Mouse (Mus musculus) neural tube, embryonic 14.5 days (tissue): ENCODE results near the gene Abcb8. TPM values are rescaled to one million over a fixed set of nuclear protein-coding genes. Genes with fewer than 3 reads are reported as not detected.

Source experiments
- ATAC-seq: fragments of 200-750 bp; cut with Nextera tagmentation; 2 replicates; pipeline ENCODE4 v1.8.0; 2017; ENCODE audit warnings: low read depth, mild to moderate bottlenecking, moderate TSS enrichment, moderate library complexity
- H3K27ac ChIP-seq: fragments of 300-500 bp; sonication (generic); 2 replicates; pipeline ENCODE4 v1.5.1; 2014; ENCODE audit warnings: low read depth, mild to moderate bottlenecking, control low read depth, low read length, moderate library complexity, mixed read lengths
- H3K27me3 ChIP-seq: fragments of 300-500 bp; sonication (generic); 2 replicates; pipeline ENCODE4 v1.6.1; 2014; ENCODE audit warnings: low read length; ENCODE audit not compliant: control insufficient read depth, insufficient read depth
- H3K36me3 ChIP-seq: fragments of 300-500 bp; sonication (generic); 2 replicates; pipeline ENCODE4 v1.6.1; 2014; ENCODE audit warnings: low read length, mixed read lengths; ENCODE audit not compliant: control insufficient read depth, insufficient read depth
- H3K4me1 ChIP-seq: fragments of 300-500 bp; sonication (generic); 2 replicates; pipeline ENCODE4 v1.6.1; 2014; ENCODE audit warnings: low read length; ENCODE audit not compliant: control insufficient read depth, insufficient read depth
- H3K4me2 ChIP-seq: fragments of 300-500 bp; sonication (generic); 2 replicates; pipeline ENCODE4 v1.6.1; 2014; ENCODE audit warnings: mild to moderate bottlenecking, low read depth, low read length, control low read depth
- H3K4me3 ChIP-seq: fragments of 300-500 bp; sonication (generic); 2 replicates; pipeline ENCODE4 v1.5.1; 2014; ENCODE audit warnings: low read depth, low read length, control low read depth, mixed read lengths
- H3K9ac ChIP-seq: fragments of 300-500 bp; sonication (generic); replicated peaks from 2 replicates; pipeline ENCODE4 v1.6.1; 2014; ENCODE audit warnings: low read depth, mild to moderate bottlenecking, control low read depth, low read length, mixed read lengths
- H3K9me3 ChIP-seq: fragments of 300-500 bp; sonication (generic); 2 replicates; pipeline ENCODE4 v1.6.1; 2016; ENCODE audit warnings: low read length; ENCODE audit not compliant: control insufficient read depth
- WGBS: fragments of 180-500 bp; shearing (Covaris S2); extraction: QIAGEN DNeasy Blood & Tissue Kit; methylation state at CpG from one replicate; pipeline ENCODE4 v1.1.7; 2014; 5-methylcytosine and 5-hydroxymethylcytosine counted together
- polyA plus RNA-seq: library from polyadenylated mRNA; unstranded; fragments of >200 nt; fragmentation: Nextera tagmentation; extraction: Ambion mirVana; gene quantifications from 2 replicates; pipeline ENCODE4 v1.2.1, GENCODE M21; 2014

Abcb8 gene
- polyA plus RNA-seq, 1 experiment from 2014 or later = 47.2 TPM

DNA sequence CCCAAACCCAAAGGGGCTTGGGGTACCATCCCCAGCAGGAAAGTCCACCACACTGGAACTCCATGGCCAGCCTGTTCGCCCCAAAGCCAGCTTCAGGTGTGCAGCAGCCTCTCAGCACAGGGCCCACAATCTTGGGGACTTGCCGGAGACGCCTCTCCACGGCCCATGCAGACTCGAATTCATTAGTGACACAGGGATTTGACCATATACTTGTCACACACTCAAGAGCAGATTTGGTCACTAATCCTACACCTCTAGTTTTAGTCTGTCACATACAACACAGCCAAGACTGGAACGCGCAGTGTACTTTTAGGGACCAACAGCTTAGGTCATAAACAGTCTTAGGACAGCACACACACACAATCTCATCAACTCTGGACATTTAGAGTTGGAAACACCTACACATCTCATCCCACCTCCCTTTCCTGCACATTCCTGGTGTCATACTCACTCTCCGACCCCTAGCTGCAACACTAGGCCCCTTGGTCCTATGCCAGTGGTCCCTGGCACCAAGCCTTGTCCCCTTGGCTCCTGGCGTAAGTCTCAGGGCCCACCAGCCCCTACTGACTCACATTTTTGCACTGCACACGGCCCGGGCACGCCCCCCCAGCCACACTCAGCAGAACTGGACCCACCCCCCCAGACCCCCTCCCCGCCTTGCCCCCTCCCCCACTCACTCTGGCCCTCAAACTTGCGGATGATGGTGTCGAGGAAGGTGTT, 42.8 kb upstream of the Abcb8 start:
- Histone ChIP-seq H3K4me3 (peak overlapping the region; percentile 75), H3K9ac (peak overlapping the region; percentile 81), H3K4me1 (peaks cover 43% of the 10 kb centered on the region), H3K9me3 (no peaks in the 10 kb centered on the region), H3K36me3 (no peaks in the 10 kb centered on the region), H3K27me3 (peaks cover 3% of the 10 kb centered on the region; the same call in 1 of the 2 replicates), H3K27ac (peak overlapping the region; percentile 95), H3K4me2 (peak overlapping the region; percentile 99)
- WGBS = 32% methylated on average over 14 of the region's 15 CpGs
- ATAC-seq = no peak

DNA sequence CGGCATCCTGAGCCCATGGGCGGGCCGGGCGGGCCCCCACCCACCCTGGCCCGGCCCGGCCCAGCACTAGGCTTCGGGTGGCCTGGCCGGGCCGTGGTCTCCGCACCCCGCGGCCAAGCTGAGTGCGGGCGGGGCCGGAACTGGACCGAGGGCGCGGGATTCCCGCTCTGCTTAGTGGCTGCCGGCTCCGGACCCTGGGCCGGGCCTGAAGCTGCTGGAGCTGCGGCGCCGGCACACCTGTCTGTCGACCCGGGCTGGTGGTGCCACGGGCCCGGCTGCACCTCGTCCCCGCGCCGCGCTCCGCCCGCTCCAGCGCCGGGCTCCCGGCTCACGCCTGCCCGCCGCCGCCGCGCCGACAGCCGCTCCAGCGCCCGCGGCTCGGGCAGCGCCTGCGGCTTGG, 42.2 kb upstream of the Abcb8 start, which contains the start of gene Kcnh2:
TSS of gene Kcnh2 (minus strand) at position 327 of the 400 bp plus-strand sequence.
- no peaks in the 10 kb centered on the region for H3K36me3 ChIP-seq
- peak within 1 kb of the TSS; percentile 81 for H3K9ac ChIP-seq
- H3K27ac ChIP-seq = peak within 1 kb of the TSS; percentile 95
- peaks cover 3% of the 10 kb centered on the region; the same call in 1 of the 2 replicates for H3K27me3 ChIP-seq
- H3K9me3 ChIP-seq = no peaks in the 10 kb centered on the region
- ATAC-seq = peak; percentile 50
- peak within 1 kb of the TSS; percentile 75 for H3K4me3 ChIP-seq
- H3K4me2 ChIP-seq = peak within 1 kb of the TSS; percentile 99
- H3K4me1 ChIP-seq = peaks cover 43% of the 10 kb centered on the region
- 3% methylated on average over 9 of the region's 53 CpGs for WGBS

DNA sequence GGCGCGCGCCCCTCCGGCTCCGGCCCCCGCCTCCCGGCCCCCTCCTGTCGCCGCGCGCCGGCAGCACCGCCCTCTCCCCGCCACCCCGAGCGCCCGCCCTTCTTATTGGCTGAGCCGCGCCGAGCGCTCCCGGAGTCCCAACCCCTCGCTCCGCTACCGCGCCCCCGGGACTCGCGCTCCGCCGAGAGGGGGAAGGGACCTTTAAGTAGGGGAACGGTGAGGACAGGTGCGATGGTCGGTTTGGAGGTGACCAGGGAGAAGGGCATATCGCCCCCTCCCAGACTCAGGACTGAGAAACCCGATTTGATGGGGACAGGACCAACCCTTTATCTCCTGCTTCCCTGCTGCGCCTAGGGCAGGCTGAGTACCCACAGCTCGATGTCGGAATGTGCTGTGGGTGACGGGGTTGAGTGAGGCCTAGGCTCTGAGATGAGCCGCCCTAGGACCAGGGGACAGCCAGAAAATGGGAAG, 41.7 kb upstream of the Abcb8 start:
- Histone ChIP-seq H3K27ac (peak overlapping the region; percentile 95), H3K36me3 (no peaks in the 10 kb centered on the region), H3K4me3 (peak overlapping the region; percentile 75), H3K4me2 (peak overlapping the region; percentile 99), H3K27me3 (peaks cover 3% of the 10 kb centered on the region; the same call in 1 of the 2 replicates), H3K4me1 (peaks cover 43% of the 10 kb centered on the region), H3K9ac (peak overlapping the region; percentile 81), H3K9me3 (no peaks in the 10 kb centered on the region)
- ATAC-seq = peak; percentile 90
- WGBS = 0% methylated on average over 39 of the region's 41 CpGs

DNA sequence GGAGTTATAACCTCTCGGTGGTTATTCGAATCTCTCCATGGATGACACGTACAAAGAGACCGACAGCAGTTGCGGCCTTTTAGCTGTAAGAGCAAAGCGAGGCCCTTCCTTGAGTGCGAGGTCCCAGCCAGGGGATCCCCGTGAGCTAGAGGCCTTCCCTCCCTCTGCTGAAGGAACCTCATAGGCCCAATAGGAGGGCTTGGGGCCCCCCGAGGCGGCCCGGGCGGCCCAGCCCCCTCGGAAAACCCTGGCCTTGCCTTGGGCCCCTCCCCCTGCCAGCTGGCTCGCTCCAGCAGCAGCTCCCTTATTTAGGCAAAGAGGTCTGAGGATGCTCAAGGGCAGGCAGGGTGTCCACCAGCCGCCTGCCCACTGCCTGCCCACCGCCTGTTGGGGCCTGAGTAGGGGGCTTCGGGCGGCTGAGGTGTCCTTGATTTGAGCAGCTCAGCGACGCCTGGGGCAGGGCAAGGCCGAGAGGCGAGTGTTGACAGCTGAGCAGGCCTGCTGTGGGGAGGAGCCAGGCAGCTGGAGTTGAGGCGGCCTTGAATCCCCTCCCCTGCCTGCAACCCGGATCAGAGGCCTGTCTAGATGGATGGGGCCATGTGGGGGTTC, 41.1 kb upstream of the Abcb8 start:
- Histone ChIP-seq H3K4me2 (peak overlapping the region; percentile 99), H3K4me1 (peaks cover 43% of the 10 kb centered on the region), H3K36me3 (no peaks in the 10 kb centered on the region), H3K9me3 (no peaks in the 10 kb centered on the region), H3K27ac (peak overlapping the region; percentile 95), H3K4me3 (peak overlapping the region; percentile 75), H3K27me3 (peaks cover 3% of the 10 kb centered on the region; the same call in 1 of the 2 replicates), H3K9ac (peak overlapping the region; percentile 81)
- under 1% methylated on average over 24 of the region's 24 CpGs for WGBS
- peak; percentile 15 for ATAC-seq

DNA sequence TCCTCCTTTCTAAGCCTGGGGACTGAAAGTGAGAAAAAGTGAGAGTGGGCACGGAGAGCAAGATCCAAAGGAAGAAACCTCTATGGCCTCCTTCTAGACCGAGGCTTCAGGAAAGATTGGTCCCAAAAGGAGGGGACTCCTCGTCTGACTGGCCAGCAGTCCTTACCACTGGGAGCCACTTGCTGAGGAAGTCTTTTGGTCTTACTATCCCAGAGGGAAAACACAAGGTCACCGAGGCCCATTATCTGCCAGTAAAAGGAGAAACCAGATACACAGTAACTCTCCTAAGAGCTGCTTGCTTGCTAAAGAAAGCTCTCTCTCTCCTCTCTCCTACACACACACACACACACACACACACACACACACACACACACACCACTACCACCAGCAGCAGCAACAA, 40.1 kb upstream of the Abcb8 start:
- H3K4me2 ChIP-seq = no peak overlapping the region
- 30% methylated on average over 4 of the region's 4 CpGs for WGBS
- H3K36me3 ChIP-seq = no peaks in the 10 kb centered on the region
- H3K4me1 ChIP-seq = peaks cover 39% of the 10 kb centered on the region
- peak overlapping the region; percentile 81; the same call in 1 of the 2 replicates for H3K9ac ChIP-seq
- no peak for ATAC-seq
- peak overlapping the region; percentile 95; the same call in 1 of the 2 replicates for H3K27ac ChIP-seq
- H3K4me3 ChIP-seq = no peak overlapping the region
- H3K9me3 ChIP-seq = no peaks in the 10 kb centered on the region
- peaks cover 3% of the 10 kb centered on the region; the same call in 1 of the 2 replicates for H3K27me3 ChIP-seq

DNA sequence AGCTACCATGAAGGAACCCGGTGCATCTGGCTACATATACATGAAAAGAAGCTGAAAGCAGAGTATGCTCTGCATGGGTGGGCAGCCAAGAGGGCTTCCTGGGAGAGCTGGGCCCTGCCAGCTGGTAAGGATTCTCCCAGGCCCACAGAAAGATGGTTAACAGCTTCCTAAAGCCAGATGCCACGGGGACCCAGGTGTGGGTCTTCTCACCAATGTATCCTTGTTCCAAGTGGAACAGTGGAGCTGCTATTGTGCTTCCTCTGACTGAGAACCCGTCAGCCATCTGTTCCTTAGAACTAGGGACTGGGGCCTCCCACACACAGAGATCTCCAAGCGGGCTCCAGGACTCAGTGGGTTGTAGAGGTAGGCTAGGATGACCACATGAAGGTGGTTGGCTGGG, 36.7 kb upstream of the Abcb8 start:
- H3K9ac ChIP-seq = no peak overlapping the region
- no peak overlapping the region for H3K4me3 ChIP-seq
- H3K4me2 ChIP-seq = no peak overlapping the region
- H3K27ac ChIP-seq = no peak overlapping the region
- no peaks in the 10 kb centered on the region for H3K36me3 ChIP-seq
- no peaks in the 10 kb centered on the region for H3K9me3 ChIP-seq
- H3K4me1 ChIP-seq = peaks cover 14% of the 10 kb centered on the region
- no peak for ATAC-seq
- 40% methylated on average over 4 of the region's 4 CpGs for WGBS
- no peaks in the 10 kb centered on the region for H3K27me3 ChIP-seq

DNA sequence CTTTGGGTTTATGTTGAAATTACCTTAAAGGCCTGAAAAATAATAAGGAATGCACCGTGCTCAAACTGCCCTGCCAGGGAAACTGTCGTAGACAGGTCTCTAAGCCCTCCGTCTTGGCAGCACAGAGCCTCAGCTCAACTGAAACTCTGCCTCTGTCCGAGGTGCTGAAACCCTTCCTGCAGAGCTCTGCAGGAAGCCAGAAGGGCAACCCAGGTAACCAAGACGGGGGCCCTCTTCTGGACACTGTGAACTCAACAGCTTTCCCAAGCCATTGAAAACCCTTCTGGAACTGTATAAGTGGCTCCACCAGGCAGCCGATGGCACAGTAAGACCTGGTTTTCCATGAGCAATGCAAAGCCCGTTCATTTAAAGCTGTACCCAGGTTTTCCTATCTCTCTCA, 36.0 kb upstream of the Abcb8 start:
- no peak overlapping the region for H3K4me2 ChIP-seq
- ATAC-seq = no peak
- WGBS = 12% methylated on average over 7 of the region's 7 CpGs

DNA sequence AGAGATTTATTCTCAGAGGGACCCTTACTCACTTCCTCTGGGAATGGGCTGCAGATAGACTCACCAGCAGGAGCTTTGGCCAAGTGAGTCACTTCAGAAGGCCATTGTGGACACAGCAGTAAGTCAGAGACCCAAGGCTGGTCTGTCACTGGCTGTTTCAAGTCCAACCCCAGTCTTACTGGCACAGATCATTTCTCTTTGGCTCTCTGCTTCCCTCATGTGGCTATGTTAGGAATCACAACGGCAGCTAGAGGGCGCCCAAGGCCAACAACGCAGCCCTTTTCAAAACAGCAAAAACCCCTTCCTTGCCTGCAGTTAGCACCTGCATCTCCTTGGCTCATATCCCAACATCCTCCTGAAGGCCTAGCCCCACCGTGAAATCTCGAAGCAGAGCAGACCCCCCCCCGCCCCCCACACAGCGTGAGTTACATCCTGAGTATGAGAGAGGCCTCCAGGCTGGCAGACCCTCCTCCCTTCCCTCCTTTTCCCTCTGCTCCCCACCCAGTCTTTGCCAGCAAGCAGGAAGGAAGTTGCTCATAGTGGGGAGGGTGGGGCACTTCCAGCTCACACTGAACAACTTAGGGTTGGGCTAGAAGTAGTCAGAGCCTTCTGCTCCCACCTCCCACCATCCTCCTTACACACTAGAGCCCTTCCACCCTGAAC, 32.5 kb upstream of the Abcb8 start:
- peak; percentile 75 for ATAC-seq
- 0% methylated on average over 7 of the region's 7 CpGs for WGBS
- Histone ChIP-seq H3K9ac (no peak overlapping the region), H3K4me3 (no peak overlapping the region), H3K27ac (no peak overlapping the region), H3K4me1 (no peaks in the 10 kb centered on the region), H3K4me2 (no peak overlapping the region), H3K36me3 (no peaks in the 10 kb centered on the region), H3K9me3 (no peaks in the 10 kb centered on the region), H3K27me3 (no peaks in the 10 kb centered on the region)

More for the DNA sequence above, 36.0 kb upstream of the Abcb8 start:
- no peak overlapping the region for H3K27ac ChIP-seq
- peaks cover 8% of the 10 kb centered on the region for H3K4me1 ChIP-seq
- no peaks in the 10 kb centered on the region for H3K9me3 ChIP-seq
- H3K27me3 ChIP-seq = no peaks in the 10 kb centered on the region
- no peak overlapping the region for H3K4me3 ChIP-seq
- H3K9ac ChIP-seq = no peak overlapping the region
- no peaks in the 10 kb centered on the region for H3K36me3 ChIP-seq
